Mouse (Mus musculus): ENCODE measurements around the gene Dnah8. TPM values are rescaled to one million over a fixed set of nuclear protein-coding genes. Genes with fewer than 3 reads are reported as not detected.

Dnah8 gene
- polyA plus RNA-seq, 1 experiment, result 295 TPM

- Histone ChIP-seq H3K4me1 (ENCODE audit: control insufficient read depth, insufficient read depth, low read length) (no peaks in the 10 kb centered on the region), H3K27me3 (ENCODE audit: control insufficient read depth, insufficient read depth, low read length) (no peaks in the 10 kb centered on the region), H3K4me3 (ENCODE audit: control insufficient read depth, low read depth, low read length) (no peak overlapping the region), H3K36me3 (ENCODE audit: control insufficient read depth, insufficient read depth, low read length) (no peaks in the 10 kb centered on the region), H3K27ac (ENCODE audit: control insufficient read depth, insufficient read depth, low read depth, low read length) (no peak overlapping the region)
- TF ChIP-seq POLR2A (IDR thresholded peaks at IDR 0.05; ENCODE audit: control insufficient read depth, low read depth, low read length), result no peak
- TF ChIP-seq CTCF (IDR thresholded peaks at IDR 0.05; ENCODE audit: control insufficient read depth, insufficient read depth, insufficient replicate concordance, low read depth, low read length), result no peak
Observed at GRCm38 (mm10) chr17:30910866-30911731, 286.9 kb downstream of the Dnah8 start.

- Histone ChIP-seq H3K4me1 (ENCODE audit: control insufficient read depth, insufficient read depth, low read length) (no peaks in the 10 kb centered on the region), H3K4me3 (ENCODE audit: control insufficient read depth, low read depth, low read length) (no peak overlapping the region), H3K36me3 (ENCODE audit: control insufficient read depth, insufficient read depth, low read length) (no peaks in the 10 kb centered on the region), H3K27ac (ENCODE audit: control insufficient read depth, insufficient read depth, low read depth, low read length) (no peak overlapping the region), H3K27me3 (ENCODE audit: control insufficient read depth, insufficient read depth, low read length) (no peaks in the 10 kb centered on the region)
- TF ChIP-seq POLR2A (IDR thresholded peaks at IDR 0.05; ENCODE audit: control insufficient read depth, low read depth, low read length) (no peak), CTCF (IDR thresholded peaks at IDR 0.05; ENCODE audit: control insufficient read depth, insufficient read depth, insufficient replicate concordance, low read depth, low read length) (no peak)
Observed at GRCm38 (mm10) chr17:30911732-30912088, 287.6 kb downstream of the Dnah8 start.

DNA sequence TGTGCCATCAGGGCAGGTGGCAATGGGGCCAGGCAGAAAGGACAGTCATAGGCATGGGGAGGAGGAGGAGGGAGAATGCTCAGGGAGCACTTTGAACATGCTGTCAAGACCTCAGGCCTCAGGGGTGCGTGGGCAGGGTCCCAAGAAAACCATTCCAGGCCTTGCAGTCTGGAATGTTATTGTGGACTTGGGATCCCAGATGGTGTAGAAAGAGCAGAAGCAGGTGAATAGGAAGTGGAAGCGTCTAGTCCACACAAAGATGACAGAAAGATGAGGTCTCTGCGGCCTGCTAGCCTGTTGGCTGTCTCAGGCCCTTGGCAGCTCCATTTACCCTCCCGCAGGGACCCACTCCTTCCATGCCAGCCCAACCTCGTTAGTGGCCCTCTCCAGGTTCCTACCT lies 288.4 kb downstream of the Dnah8 start:
- Histone ChIP-seq H3K4me1 (ENCODE audit: control insufficient read depth, insufficient read depth, low read length) (no peaks in the 10 kb centered on the region), H3K27ac (ENCODE audit: control insufficient read depth, insufficient read depth, low read depth, low read length) (no peak overlapping the region), H3K4me3 (ENCODE audit: control insufficient read depth, low read depth, low read length) (no peak overlapping the region), H3K36me3 (ENCODE audit: control insufficient read depth, insufficient read depth, low read length) (no peaks in the 10 kb centered on the region), H3K27me3 (ENCODE audit: control insufficient read depth, insufficient read depth, low read length) (no peaks in the 10 kb centered on the region)
- no peak for TF ChIP-seq POLR2A (IDR thresholded peaks at IDR 0.05; ENCODE audit: control insufficient read depth, low read depth, low read length)
- TF ChIP-seq CTCF (IDR thresholded peaks at IDR 0.05; ENCODE audit: control insufficient read depth, insufficient read depth, insufficient replicate concordance, low read depth, low read length), result no peak

DNA sequence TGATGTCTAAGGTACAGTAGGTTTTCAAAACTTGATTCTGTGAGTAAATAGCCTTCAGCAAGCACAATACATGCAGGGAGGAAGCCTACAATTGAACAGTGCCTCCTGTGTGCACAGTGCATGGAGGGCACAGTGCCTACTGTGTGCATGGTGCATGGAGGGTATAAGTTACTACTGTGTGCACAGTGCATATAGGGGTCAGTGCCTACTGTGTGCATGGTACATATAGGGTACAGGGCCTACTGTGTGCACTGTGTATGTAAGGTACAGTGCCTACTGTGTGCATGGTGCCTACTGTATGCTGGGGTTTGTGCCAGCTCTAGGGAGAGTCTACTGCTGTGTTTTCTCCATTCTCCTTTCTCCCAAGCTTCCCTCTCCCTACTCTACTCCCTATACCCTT lies 290.1 kb downstream of the Dnah8 start:
- no peaks in the 10 kb centered on the region for H3K36me3 ChIP-seq (ENCODE audit: control insufficient read depth, insufficient read depth, low read length)
- H3K27me3 ChIP-seq (ENCODE audit: control insufficient read depth, insufficient read depth, low read length), result no peaks in the 10 kb centered on the region
- no peak for TF ChIP-seq POLR2A (IDR thresholded peaks at IDR 0.05; ENCODE audit: control insufficient read depth, low read depth, low read length)
- no peak for TF ChIP-seq CTCF (IDR thresholded peaks at IDR 0.05; ENCODE audit: control insufficient read depth, insufficient read depth, insufficient replicate concordance, low read depth, low read length)
- H3K27ac ChIP-seq (ENCODE audit: control insufficient read depth, insufficient read depth, low read depth, low read length), result no peak overlapping the region
- no peaks in the 10 kb centered on the region for H3K4me1 ChIP-seq (ENCODE audit: control insufficient read depth, insufficient read depth, low read length)
- H3K4me3 ChIP-seq (ENCODE audit: control insufficient read depth, low read depth, low read length), result no peak overlapping the region

GRCm38 (mm10) chr17:30923566-30923965 lies 299.4 kb downstream of the Dnah8 start:
- H3K4me1 ChIP-seq (ENCODE audit: control insufficient read depth, insufficient read depth, low read length), result no peaks in the 10 kb centered on the region
- no peak overlapping the region for H3K4me3 ChIP-seq (ENCODE audit: control insufficient read depth, low read depth, low read length)
- H3K27me3 ChIP-seq (ENCODE audit: control insufficient read depth, insufficient read depth, low read length), result no peaks in the 10 kb centered on the region
- TF ChIP-seq POLR2A (IDR thresholded peaks at IDR 0.05; ENCODE audit: control insufficient read depth, low read depth, low read length) (no peak), CTCF (IDR thresholded peaks at IDR 0.05; ENCODE audit: control insufficient read depth, insufficient read depth, insufficient replicate concordance, low read depth, low read length) (no peak)
- no peaks in the 10 kb centered on the region for H3K36me3 ChIP-seq (ENCODE audit: control insufficient read depth, insufficient read depth, low read length)
- no peak overlapping the region for H3K27ac ChIP-seq (ENCODE audit: control insufficient read depth, insufficient read depth, low read depth, low read length)

Other genes starting within 250 kb of the Dnah8 start
- 84.7 and 87.1 TPM in 2 replicates for gene Btbd9, start 47.9 kb upstream of the Dnah8 start, polyA plus RNA-seq (2012; rRNA removed)
- 23.5 and 25.0 TPM in 2 replicates for gene Glo1, start 2.5 kb downstream of the Dnah8 start, polyA plus RNA-seq (2012; rRNA removed)